Mouse (Mus musculus) CD4-positive naive resting alpha-beta T cell, adult 76 days (primary cell): Measurements from ENCODE around the gene Sigmar1. TPM values are rescaled to one million over a fixed set of nuclear protein-coding genes. Genes with fewer than 3 reads are reported as not detected.

ENCODE experiments used
- total RNA-seq: library from RNA; stranded (reverse); gene quantifications from one replicate; pipeline ENCODE4 v1.2.4, GENCODE M21; 2023

Gene Sigmar1
- total RNA-seq: 21.2 TPM

DNA sequence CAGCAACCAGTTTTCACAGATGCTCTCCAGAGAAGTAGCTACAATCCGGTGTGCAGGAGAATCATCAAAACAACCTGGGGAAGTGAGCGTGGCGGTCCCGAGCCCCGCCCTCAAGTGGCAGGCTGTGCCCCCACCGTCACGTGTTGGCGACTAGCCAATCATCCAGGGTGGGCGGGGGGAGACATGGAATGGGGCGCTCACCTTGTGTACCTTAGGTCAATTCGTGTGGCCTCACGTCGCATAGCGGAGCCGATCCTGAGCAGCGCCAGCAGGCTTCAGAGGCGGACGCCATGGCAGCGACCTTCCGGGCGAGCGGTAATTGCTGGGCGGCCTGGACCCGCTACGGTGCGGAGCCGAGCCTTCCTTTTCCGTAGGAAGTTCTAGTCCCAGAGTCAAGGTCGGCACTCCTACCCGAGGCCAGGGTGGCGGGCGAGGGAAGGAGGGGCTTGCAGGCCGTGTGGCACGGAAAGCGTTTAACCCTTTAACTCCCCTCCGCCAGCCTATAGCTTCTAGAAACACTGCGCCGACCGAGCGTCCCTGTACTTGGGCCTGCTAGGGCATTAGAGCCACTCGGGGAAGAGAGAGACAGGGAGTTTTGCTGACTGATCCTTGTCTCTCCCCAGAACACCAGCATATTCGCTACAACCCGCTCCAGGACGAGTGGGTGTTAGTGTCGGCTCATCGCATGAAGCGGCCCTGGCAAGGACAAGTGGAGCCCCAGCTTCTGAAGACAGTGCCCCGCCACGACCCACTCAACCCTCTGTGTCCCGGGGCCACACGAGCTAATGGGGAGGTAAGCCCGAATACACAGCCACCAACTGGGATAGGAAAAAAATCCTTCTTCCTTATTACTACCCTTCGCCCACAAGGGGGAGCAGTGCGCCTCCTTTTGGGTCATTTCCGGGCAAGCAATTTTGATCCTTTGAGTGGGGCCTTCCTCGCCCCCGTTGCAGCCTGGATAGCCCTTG is at the start of gene Sigmar1:
Sigmar1 (minus strand) TSS at position 820 of the 968 bp plus-strand sequence.

GRCm38 (mm10) chr4:41774002-41774401 is 18.0 kb upstream of the Sigmar1 start, which contains the start of gene Ccl27a:
TSS of gene Ccl27a (minus strand) at chr4:41774247.

DNA sequence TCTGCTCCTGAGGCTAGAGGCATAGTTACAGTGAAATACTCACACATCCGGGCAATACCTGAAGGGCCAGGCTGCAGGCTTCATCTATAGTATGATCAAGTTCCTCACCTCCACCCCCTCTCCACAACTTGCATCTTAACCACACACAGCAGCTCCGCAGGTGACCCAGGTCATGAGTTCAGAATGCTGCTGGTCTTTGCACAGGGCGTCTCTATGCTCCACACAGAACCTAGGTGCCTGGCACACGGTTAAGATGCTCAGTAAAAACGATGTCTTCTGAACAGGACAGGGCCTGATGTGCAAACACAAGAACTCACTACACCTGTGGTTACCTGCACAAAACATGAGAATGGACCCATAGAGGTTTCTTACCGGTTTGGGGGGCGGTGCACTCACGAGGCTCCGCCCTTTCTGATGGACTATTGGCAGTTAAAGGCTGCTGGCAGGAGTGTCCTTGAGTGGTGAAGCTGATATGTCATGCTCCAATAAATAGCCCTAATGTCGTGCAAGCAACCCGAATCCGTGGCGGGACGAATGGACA is 1.1 kb downstream of the Sigmar1 start, which contains the start of gene Galt:
Galt (plus strand) TSS at position 432 of the 541 bp plus-strand sequence.

DNA sequence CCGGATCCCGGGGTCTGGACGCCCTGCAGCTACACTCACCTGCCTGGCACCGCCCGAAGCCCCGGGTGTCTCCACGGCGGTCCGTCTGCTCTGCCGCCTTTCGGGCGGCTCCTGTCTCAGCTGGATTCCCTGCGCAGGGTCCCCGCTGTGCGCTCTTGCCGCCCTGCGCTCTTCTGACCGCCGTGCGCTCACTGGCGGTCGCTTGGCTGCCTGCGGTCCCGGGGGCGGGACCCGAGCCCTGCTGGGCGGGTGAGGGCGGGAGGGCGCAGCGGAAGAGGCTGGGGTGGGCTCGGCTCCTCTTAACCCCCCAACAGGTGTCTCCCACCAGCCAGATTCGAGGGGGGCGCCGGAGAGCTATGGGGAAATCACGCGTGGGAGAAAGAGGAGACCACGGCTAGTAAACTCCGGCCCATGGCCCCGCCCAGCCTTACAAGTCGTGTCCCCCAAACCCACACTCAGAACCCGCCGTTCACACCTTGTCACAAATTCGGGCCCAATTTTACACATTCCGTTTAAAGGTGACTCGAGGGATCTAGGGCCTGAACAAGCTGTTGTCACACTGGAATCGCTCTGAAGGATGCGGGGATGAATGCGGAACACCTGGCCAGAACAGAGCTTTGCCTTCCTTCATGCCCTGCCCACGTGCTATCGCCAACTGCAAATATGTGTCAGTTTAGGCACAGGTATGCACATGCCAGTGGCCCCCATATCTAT is 24.7 kb downstream of the Sigmar1 start, which contains the start of gene Arid3c:
Arid3c (minus strand) TSS at position 91 of the 714 bp plus-strand sequence.

DNA sequence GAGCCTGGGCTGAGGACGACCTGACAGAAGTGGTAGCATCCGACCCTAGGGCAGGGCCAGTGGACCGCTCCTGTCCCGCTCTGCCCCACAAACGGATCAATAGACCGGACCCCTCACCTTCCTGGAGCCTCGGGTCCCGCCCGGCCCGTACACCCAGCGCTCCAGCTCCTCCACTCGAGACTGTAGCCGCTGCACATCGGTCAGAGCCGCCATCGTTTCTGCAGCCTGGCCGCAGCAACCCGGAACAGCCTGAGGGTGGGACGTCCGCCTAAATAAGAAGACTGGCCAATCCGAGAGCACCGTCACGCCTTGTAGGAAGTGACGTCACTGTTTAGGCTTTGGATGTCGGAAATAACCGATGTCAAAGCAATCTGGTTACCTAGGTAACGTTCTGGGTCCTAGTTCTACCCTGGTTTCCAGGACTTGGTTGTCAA is 33.0 kb downstream of the Sigmar1 start, which contains the start of gene Dctn3:
Dctn3 (minus strand) TSS at position 253 of the 434 bp plus-strand sequence.

GRCm38 (mm10) chr4:41713197-41714067 is 42.5 kb downstream of the Sigmar1 start, which contains the start of gene Rpp25l:
TSS of gene Rpp25l (minus strand) at chr4:41713534.

GRCm38 (mm10) chr4:41699783-41700182 is 56.2 kb downstream of the Sigmar1 start, which contains the start of gene Il11ra1:
TSS of gene Il11ra1 (plus strand) at chr4:41699989.

DNA sequence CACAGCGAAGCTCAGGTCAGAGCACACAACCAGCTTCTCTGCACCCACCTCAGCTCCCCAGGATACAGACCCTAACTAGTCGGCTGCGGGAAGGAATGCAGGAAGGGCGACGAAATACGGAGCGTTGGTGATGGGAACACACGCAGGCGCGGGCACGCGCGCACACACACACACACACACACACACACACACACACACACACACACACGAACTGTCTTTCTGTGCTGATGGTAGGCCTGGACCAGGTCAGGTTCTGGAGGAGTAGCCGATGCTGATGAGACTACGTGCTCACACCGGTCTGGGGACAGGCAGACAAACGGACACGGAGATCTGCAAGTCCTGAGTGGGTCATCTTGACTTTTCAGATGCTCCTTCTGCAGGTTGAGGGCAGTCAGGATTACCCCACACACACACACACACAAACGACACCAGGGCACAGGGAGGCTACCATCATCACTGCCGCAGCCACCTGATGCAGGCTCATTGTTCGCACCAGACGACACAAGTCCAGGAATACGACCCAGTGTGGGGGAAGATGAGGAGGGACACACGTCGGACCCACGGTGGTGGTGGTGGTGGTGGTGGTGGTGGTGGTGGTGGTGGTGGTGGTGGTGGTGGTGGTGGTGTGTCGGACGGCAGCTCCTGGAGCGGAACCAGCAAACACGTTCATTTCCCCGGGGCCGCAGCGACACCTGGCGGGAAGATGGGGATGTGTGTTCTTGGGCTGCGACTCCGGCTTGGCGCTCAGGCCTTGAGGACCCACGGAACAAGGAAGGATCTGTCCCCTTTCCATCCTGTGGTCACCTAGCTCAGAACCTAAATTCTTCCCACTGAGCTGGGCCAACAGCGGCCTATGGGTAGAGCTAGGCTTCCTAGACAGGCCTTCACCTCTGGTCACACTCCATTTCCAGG is 58.8 kb downstream of the Sigmar1 start, which contains the start of gene Cntfr:
Cntfr (minus strand) TSS at position 160 of the 912 bp plus-strand sequence.

Other genes with a start within 250 kb of the Sigmar1 start
- not detected for gene 1110017D15Rik, start 238.8 kb downstream of the Sigmar1 start, total RNA-seq
- gene Fam219a, start 186.6 kb downstream of the Sigmar1 start, total RNA-seq: 7.6 TPM
- not detected for gene Dnaic1, start 186.4 kb downstream of the Sigmar1 start, total RNA-seq
- not detected for gene Enho, start 115.8 kb downstream of the Sigmar1 start, total RNA-seq
- gene Cntfr, start 59.1 kb downstream of the Sigmar1 start, total RNA-seq: not detected
- gene Il11ra1, start 56.2 kb downstream of the Sigmar1 start, total RNA-seq: 13.1 TPM
- gene Rpp25l, start 42.6 kb downstream of the Sigmar1 start, total RNA-seq: 29.0 TPM
- gene Dctn3, start 33.0 kb downstream of the Sigmar1 start, total RNA-seq: 42.5 TPM
- gene Arid3c, start 25.0 kb downstream of the Sigmar1 start, total RNA-seq: not detected
- 66.2 TPM for gene Galt, start 929 bp downstream of the Sigmar1 start, total RNA-seq
- 7.2 TPM for gene Ccl27a, start 18.1 kb upstream of the Sigmar1 start, total RNA-seq
- gene Gm21541, start 147.5 kb upstream of the Sigmar1 start, total RNA-seq: not detected
- gene Gm20878, start 185.4 kb upstream of the Sigmar1 start, total RNA-seq: 5.5 TPM
- not detected for gene Fam205a4, start 209.9 kb upstream of the Sigmar1 start, total RNA-seq